Mouse (Mus musculus) intestine, embryonic 14.5 days (tissue): ENCODE measurements around the gene Trim24. TPM values are rescaled to one million over a fixed set of nuclear protein-coding genes. Genes with fewer than 3 reads are reported as not detected.
A peak's percentile ranks its signal among the peaks of the same experiment; 100 is the strongest.

Experiments
- ATAC-seq: fragments of 200-750 bp; cut with Nextera tagmentation; replicated peaks from 2 replicates; pipeline ENCODE4 v1.8.0; 2017; ENCODE audit warnings: low read depth, moderate number of reproducible peaks, moderate TSS enrichment, moderate library complexity; ENCODE audit not compliant: low FRiP score, low TSS enrichment
- DNase-seq: peaks from one replicate; pipeline ENCODE4 v3.0.0-alpha.2; 2018; ENCODE audit warnings: low spot score
- H3K27ac ChIP-seq: fragments of 300-500 bp; sonication (generic); 2 replicates; pipeline ENCODE4 v1.5.1; 2014; ENCODE audit warnings: low read depth, mild to moderate bottlenecking, control low read depth
- H3K27me3 ChIP-seq: fragments of 300-500 bp; sonication (generic); replicated peaks from 2 replicates; pipeline ENCODE4 v1.6.1; 2014; ENCODE audit warnings: low read length, control low read depth; ENCODE audit not compliant: control insufficient read depth, insufficient read depth
- H3K36me3 ChIP-seq: fragments of 300-500 bp; sonication (generic); 2 replicates; pipeline ENCODE4 v1.6.1; 2014; ENCODE audit warnings: low read length, control low read depth; ENCODE audit not compliant: control insufficient read depth, insufficient read depth
- H3K4me1 ChIP-seq: fragments of 300-500 bp; sonication (generic); replicated peaks from 2 replicates; pipeline ENCODE4 v1.6.1; 2014; ENCODE audit warnings: low read length, control low read depth, mixed read lengths; ENCODE audit not compliant: control insufficient read depth, insufficient read depth
- H3K4me2 ChIP-seq: fragments of 300-500 bp; sonication (generic); 2 replicates; pipeline ENCODE4 v1.6.1; 2014; ENCODE audit warnings: low read length
- H3K4me3 ChIP-seq: fragments of 300-500 bp; sonication (generic); 2 replicates; pipeline ENCODE4 v1.5.1; 2014; ENCODE audit warnings: low read depth, low read length, control low read depth, mixed read lengths
- H3K9ac ChIP-seq: fragments of 300-500 bp; sonication (generic); 2 replicates; pipeline ENCODE4 v1.6.1; 2014; ENCODE audit warnings: mild to moderate bottlenecking, low read length
- H3K9me3 ChIP-seq: fragments of 300-500 bp; sonication (generic); 2 replicates; pipeline ENCODE4 v1.6.1; 2016; ENCODE audit warnings: low read length, control low read depth; ENCODE audit not compliant: control insufficient read depth
- WGBS: fragments of 180-500 bp; shearing (Covaris S2); extraction: QIAGEN DNeasy Blood & Tissue Kit; methylation state at CpG from one replicate; pipeline ENCODE4 v1.1.7; 2014; 5-methylcytosine and 5-hydroxymethylcytosine counted together
- polyA plus RNA-seq: library from polyadenylated mRNA; unstranded; fragments of >200 nt; fragmentation: Nextera tagmentation; extraction: Ambion mirVana; gene quantifications from 2 replicates; pipeline ENCODE4 v1.2.1, GENCODE M21; 2014

Gene Trim24
- polyA plus RNA-seq, 1 experiment from 2014 or later, result 19.6 TPM

DNA sequence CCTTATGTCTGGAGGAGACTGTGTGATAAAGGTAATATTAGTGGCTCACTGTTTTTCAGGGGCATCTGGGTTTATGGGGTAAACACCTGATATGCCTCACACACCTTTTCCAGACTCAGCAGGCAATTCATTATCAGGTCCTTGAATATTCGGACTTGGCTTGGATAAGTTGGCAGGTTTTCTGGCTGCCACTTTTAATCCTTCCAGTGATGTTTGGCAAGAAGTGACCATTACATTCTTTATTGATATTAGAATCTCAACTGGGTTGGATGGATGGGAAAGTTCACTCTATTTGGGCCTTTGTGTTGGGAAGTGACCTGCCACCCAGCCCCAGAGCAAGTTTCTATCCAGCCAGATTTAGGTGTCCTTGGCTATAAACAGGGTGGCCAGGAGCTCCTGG, 7.6 kb downstream of the Trim24 start:
- Histone ChIP-seq H3K9me3 (peaks cover 53% of the 10 kb centered on the region), H3K27me3 (no peaks in the 10 kb centered on the region), H3K36me3 (peaks cover 25% of the 10 kb centered on the region), H3K4me2 (no peak overlapping the region), H3K9ac (no peak overlapping the region), H3K4me3 (no peak overlapping the region), H3K4me1 (no peaks in the 10 kb centered on the region), H3K27ac (no peak overlapping the region)
- WGBS, result 94% methylated on average over 1 of the region's 1 CpGs
- no peak for ATAC-seq
- DNase-seq, result no peak

DNA sequence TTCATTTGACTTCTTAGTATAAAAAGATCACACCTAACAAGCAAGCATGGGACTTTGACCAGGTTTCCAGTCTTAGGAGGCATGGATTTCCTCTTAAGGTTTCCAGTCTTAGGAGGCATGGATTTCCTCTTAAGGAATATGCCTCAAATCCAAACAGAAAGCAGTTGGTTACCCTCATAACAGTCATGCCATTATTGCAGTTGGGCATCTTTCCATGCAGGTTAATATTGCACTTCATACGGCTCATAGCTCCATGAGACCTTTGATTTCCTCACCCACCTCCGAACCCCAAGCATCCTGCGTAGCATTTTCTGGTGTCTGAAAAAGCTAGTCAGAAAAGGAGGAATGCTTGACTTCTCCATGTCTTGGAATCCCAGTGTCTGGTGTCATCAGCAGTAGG, 10.0 kb downstream of the Trim24 start:
- Histone ChIP-seq H3K27me3 (no peaks in the 10 kb centered on the region), H3K9ac (no peak overlapping the region), H3K36me3 (peaks cover 25% of the 10 kb centered on the region), H3K4me1 (no peaks in the 10 kb centered on the region), H3K27ac (no peak overlapping the region), H3K4me3 (no peak overlapping the region), H3K4me2 (no peak overlapping the region), H3K9me3 (peaks cover 30% of the 10 kb centered on the region)
- 93% methylated on average over 3 of the region's 3 CpGs for WGBS
- ATAC-seq (no peak), DNase-seq (no peak)

DNA sequence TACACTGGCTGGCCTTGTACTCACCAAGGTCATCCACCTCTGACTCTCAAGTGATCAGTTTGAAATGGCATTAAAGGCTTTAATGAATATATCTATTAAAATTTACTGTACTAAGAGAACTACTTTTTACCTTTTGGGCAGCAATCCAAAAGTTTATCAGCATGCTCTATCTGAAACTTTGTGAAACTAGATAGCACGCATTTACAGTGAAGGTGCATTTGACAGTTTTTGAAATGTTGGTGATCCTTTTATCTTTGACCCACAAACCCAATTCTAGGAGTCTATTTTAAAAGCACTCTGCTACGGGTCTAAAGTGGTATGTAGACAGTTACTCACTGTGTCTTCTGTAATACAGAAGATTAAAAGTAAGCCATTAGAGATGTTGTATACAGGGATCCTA, 23.0 kb downstream of the Trim24 start:
- Histone ChIP-seq H3K4me2 (no peak overlapping the region), H3K9me3 (0 out of 2 replicates have a peak, but pooled peaks cover 4% of the 10 kb centered on the region), H3K9ac (no peak overlapping the region), H3K4me1 (peaks cover 7% of the 10 kb centered on the region; the same call in 1 of the 2 replicates), H3K27ac (no peak overlapping the region), H3K36me3 (no peaks in the 10 kb centered on the region), H3K4me3 (no peak overlapping the region), H3K27me3 (no peaks in the 10 kb centered on the region)
- DNase-seq (no peak), ATAC-seq (no peak)
- WGBS, result 90% methylated on average over 2 of the region's 2 CpGs

DNA sequence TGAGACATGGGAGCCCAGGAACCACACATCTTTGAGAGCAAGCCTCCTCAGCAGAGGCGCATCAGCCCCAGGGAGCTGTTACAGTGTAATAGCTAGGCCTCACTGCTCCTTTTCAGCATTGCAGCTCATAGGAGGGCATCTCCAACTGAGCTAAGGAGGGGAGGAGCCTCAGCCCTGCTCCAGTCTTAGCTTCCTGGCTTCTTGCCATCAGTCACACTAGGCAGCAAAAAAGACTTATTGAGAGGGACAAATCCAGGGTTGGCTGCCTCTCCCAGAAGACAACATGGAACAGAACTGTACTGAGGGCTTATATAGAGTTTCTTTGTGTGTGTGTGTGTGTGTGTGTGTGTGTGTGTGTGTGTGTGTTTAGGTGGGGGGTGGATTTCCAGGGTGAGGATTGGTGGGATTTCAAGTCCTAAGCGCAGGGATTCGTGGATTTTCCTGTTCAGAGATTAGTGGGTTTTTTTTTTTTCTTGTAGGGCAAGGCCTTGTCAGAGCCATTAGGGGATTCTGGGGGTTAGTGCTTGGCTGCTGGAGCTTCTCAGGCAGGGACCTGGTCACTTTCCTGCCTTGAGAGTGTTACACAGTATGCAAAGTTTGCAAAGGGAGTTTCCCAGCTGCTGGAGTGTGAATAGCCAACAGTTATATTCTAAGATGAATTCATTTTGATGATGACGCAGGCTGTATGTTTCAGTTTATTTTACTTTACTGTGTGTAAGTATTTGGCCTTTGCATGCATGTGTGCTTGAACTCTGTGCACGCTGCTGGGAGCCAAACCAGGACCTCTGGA, 25.2 kb downstream of the Trim24 start:
- ATAC-seq, result no peak
- WGBS, result 77% methylated on average over 5 of the region's 5 CpGs
- Histone ChIP-seq H3K27ac (no peak overlapping the region), H3K9ac (no peak overlapping the region), H3K4me3 (no peak overlapping the region), H3K4me2 (no peak overlapping the region), H3K36me3 (no peaks in the 10 kb centered on the region), H3K27me3 (no peaks in the 10 kb centered on the region), H3K9me3 (0 out of 2 replicates have a peak, but pooled peaks cover 1% of the 10 kb centered on the region), H3K4me1 (peaks cover 7% of the 10 kb centered on the region; the same call in 1 of the 2 replicates)
- DNase-seq, result peak; percentile 55

DNA sequence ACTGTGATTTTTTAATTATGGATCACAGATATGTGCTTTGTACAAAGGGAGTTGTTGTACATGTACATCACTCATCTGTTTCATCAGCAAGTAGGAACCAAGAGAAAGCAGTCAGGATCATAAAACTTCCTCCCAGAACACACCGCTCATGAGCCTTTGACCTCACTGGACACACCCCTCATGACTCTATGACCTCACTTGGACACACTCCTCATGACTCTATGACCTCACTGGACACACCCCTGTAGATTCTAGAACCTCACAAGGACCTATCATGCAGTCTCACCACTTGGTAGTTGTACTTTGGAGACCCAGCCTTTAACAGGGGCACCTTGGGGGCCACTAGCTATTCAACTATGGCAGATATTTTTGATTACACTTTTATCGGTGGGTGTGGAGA, 29.6 kb downstream of the Trim24 start:
- H3K4me2 ChIP-seq, result no peak overlapping the region
- H3K36me3 ChIP-seq, result peaks cover 18% of the 10 kb centered on the region
- H3K9me3 ChIP-seq, result no peaks in the 10 kb centered on the region
- no peak overlapping the region for H3K9ac ChIP-seq
- H3K27ac ChIP-seq, result no peak overlapping the region
- WGBS, result 94% methylated on average over 2 of the region's 2 CpGs
- no peak overlapping the region for H3K4me3 ChIP-seq
- H3K4me1 ChIP-seq, result peaks cover 7% of the 10 kb centered on the region; the same call in 1 of the 2 replicates
- ATAC-seq (no peak), DNase-seq (no peak)
- no peaks in the 10 kb centered on the region for H3K27me3 ChIP-seq

DNA sequence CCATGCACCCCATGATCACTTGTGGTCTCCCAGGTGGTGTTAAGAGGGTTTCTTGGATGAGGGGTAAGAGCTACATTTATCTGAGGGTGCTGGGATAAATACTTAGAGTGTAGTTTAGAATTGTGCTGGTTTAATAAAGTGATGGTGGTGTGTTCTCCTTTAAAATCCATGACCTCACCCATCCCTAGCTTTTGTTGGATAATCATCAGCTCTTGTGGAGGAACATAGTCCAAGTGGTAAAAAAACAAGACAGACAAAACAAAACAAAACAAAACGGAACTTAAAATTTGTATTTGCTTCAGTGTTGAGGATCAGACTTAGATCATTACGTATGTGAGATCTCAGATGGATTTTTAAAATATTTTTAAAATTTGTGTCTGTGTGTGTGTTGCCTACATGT, 31.2 kb downstream of the Trim24 start:
- WGBS, result 89% methylated on average over 2 of the region's 2 CpGs
- H3K9ac ChIP-seq, result no peak overlapping the region
- no peak for ATAC-seq
- no peak overlapping the region for H3K4me2 ChIP-seq
- no peak overlapping the region for H3K4me3 ChIP-seq
- H3K4me1 ChIP-seq, result no peaks in the 10 kb centered on the region
- no peaks in the 10 kb centered on the region for H3K9me3 ChIP-seq
- H3K27me3 ChIP-seq, result no peaks in the 10 kb centered on the region
- DNase-seq, result no peak
- H3K36me3 ChIP-seq, result peaks cover 28% of the 10 kb centered on the region
- H3K27ac ChIP-seq, result no peak overlapping the region

DNA sequence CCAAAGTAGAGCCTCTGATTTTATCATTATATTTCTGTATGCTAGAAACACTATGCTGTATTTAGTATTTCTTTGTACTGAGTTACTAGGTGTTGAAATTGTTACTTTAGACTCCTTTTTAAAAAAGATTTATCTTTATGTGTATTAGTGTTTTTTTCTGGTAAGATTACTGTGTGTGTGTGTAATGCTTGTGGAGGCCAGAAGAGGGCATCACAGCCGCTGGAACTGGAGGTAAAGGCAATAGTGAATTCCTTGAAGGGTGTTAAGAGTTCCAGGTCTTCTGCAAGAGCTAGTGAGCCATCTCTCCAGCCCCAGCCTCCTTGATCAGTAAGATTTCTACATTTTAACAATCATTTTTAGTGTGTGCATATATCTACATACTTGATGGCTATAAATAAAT, 33.2 kb downstream of the Trim24 start:
- no peaks in the 10 kb centered on the region for H3K27me3 ChIP-seq
- H3K4me3 ChIP-seq, result no peak overlapping the region
- WGBS, result 84% methylated on average over 1 of the region's 1 CpGs
- no peak overlapping the region for H3K27ac ChIP-seq
- no peaks in the 10 kb centered on the region for H3K4me1 ChIP-seq
- no peaks in the 10 kb centered on the region for H3K9me3 ChIP-seq
- peaks cover 37% of the 10 kb centered on the region for H3K36me3 ChIP-seq
- DNase-seq (no peak), ATAC-seq (no peak)
- no peak overlapping the region for H3K4me2 ChIP-seq
- H3K9ac ChIP-seq, result no peak overlapping the region

DNA sequence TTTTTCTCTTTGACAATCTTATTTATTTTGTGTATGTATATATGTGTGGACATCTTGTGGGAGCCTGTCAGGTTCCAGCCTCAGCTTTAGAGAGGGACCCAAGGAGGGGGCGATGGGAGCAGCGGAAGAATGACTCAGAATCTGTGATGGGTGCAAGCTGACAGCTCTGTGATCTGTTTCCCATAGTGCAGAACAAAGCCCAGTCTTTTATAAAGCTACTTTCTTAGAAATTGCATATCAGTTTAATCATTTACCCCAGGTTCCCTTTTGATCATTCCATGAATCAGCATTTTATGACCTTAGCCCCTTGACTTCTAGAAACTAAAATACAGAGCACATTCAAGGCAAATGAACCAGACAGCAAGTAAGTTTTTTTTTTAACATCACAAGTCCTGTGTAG, 42.9 kb downstream of the Trim24 start:
- Histone ChIP-seq H3K27ac (no peak overlapping the region), H3K27me3 (no peaks in the 10 kb centered on the region), H3K4me2 (no peak overlapping the region), H3K4me1 (no peaks in the 10 kb centered on the region), H3K9ac (no peak overlapping the region), H3K4me3 (no peak overlapping the region), H3K9me3 (0 out of 2 replicates have a peak, but pooled peaks cover 4% of the 10 kb centered on the region), H3K36me3 (peaks cover 29% of the 10 kb centered on the region)
- 86% methylated on average over 2 of the region's 2 CpGs for WGBS
- ATAC-seq (0 out of 2 replicates have a peak, but pooled peaks have one; percentile 36), DNase-seq (no peak)

DNA sequence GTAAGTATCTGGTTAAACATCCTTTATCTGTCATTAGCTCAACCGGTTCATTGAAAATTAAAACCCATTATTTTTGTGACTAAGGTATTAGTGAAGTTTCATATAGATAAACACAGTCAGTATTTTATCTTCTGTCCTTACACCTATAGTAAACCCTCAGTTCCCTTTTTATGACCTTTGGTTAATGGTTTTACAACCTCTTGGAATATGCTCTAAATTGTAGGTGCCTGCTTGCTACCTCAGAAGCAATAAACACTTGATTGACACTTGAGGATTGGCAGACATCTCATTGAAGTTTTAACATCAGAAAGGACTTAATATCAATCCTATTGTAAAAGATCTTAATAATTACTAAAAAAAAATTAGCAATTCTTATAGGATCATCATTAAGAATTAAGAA, 54.5 kb downstream of the Trim24 start:
- H3K4me1 ChIP-seq, result no peaks in the 10 kb centered on the region
- H3K36me3 ChIP-seq, result peaks cover 35% of the 10 kb centered on the region
- ATAC-seq (no peak), DNase-seq (no peak)
- no peak overlapping the region for H3K4me3 ChIP-seq
- no peaks in the 10 kb centered on the region for H3K9me3 ChIP-seq
- H3K27ac ChIP-seq, result no peak overlapping the region
- no peaks in the 10 kb centered on the region for H3K27me3 ChIP-seq
- no peak overlapping the region for H3K4me2 ChIP-seq
- H3K9ac ChIP-seq, result no peak overlapping the region
- 45% methylated on average over 1 of the region's 1 CpGs for WGBS
